Mouse (Mus musculus) heart, embryonic 10.5 days (tissue): ENCODE data around the gene Rprd1b. TPM values are rescaled to one million over a fixed set of nuclear protein-coding genes. Genes with fewer than 3 reads are reported as not detected.

Experiments
- DNase-seq: peaks from one replicate; pipeline ENCODE4 v3.0.0-alpha.2; 2017; ENCODE audit warnings: low spot score
- H3K27ac ChIP-seq: fragments of 300-500 bp; sonication (generic); 2 replicates; pipeline ENCODE4 v1.5.1; 2016; ENCODE audit warnings: mild to moderate bottlenecking
- H3K27me3 ChIP-seq: fragments of 300-500 bp; sonication (generic); 2 replicates; pipeline ENCODE4 v1.6.1; 2016; ENCODE audit warnings: mild to moderate bottlenecking; ENCODE audit not compliant: poor library complexity, insufficient read depth, severe bottlenecking
- H3K36me3 ChIP-seq: fragments of 300-500 bp; sonication (generic); 2 replicates; pipeline ENCODE4 v1.6.1; 2016; ENCODE audit warnings: mild to moderate bottlenecking, moderate library complexity
- H3K4me1 ChIP-seq: fragments of 300-500 bp; sonication (generic); 2 replicates; pipeline ENCODE4 v1.6.1; 2016; ENCODE audit warnings: mild to moderate bottlenecking
- H3K4me3 ChIP-seq: fragments of 300-500 bp; sonication (generic); 2 replicates; pipeline ENCODE4 v1.5.1; 2016; ENCODE audit warnings: mild to moderate bottlenecking, moderate library complexity
- H3K9me3 ChIP-seq: fragments of 300-500 bp; sonication (generic); 2 replicates; pipeline ENCODE4 v1.6.1; 2016; ENCODE audit warnings: mild to moderate bottlenecking, moderate library complexity
- WGBS: fragments of 180-500 bp; shearing (Covaris S2); methylation state at CpG from one replicate; pipeline ENCODE4 v1.1.7; 2016; 5-methylcytosine and 5-hydroxymethylcytosine counted together
- polyA plus RNA-seq: library from polyadenylated mRNA; unstranded; fragments of >200 nt; fragmentation: Nextera tagmentation; extraction: Ambion mirVana; gene quantifications from 2 replicates; pipeline ENCODE4 v1.2.1, GENCODE M21; 2016

The Rprd1b gene
- polyA plus RNA-seq, 1 experiment from 2014 or later = 42.1 TPM

GRCm38 (mm10) chr2:158146971-158147370 lies 118.7 kb downstream of the Rprd1b start:
- WGBS = 89% methylated on average over 8 of the region's 8 CpGs
- Histone ChIP-seq H3K27ac (no peak overlapping the region; the same call in 1 of the 2 replicates), H3K36me3 (peaks cover 12% of the 10 kb centered on the region; the same call in 1 of the 2 replicates), H3K27me3 (no peaks in the 10 kb centered on the region), H3K4me1 (peaks cover 45% of the 10 kb centered on the region), H3K4me3 (no peak overlapping the region), H3K9me3 (peaks cover 5% of the 10 kb centered on the region; the same call in 1 of the 2 replicates)
- no peak for DNase-seq

- peaks cover 25% of the 10 kb centered on the region for H3K4me1 ChIP-seq
- DNase-seq = no peak
- H3K27me3 ChIP-seq = no peaks in the 10 kb centered on the region
- H3K9me3 ChIP-seq = peaks cover 5% of the 10 kb centered on the region; the same call in 1 of the 2 replicates
- no peak overlapping the region for H3K27ac ChIP-seq
- no peaks in the 10 kb centered on the region for H3K36me3 ChIP-seq
- no peak overlapping the region for H3K4me3 ChIP-seq
- WGBS = 95% methylated on average over 3 of the region's 3 CpGs
Measured at GRCm38 (mm10) chr2:158151077-158151476, 122.8 kb downstream of the Rprd1b start.

DNA sequence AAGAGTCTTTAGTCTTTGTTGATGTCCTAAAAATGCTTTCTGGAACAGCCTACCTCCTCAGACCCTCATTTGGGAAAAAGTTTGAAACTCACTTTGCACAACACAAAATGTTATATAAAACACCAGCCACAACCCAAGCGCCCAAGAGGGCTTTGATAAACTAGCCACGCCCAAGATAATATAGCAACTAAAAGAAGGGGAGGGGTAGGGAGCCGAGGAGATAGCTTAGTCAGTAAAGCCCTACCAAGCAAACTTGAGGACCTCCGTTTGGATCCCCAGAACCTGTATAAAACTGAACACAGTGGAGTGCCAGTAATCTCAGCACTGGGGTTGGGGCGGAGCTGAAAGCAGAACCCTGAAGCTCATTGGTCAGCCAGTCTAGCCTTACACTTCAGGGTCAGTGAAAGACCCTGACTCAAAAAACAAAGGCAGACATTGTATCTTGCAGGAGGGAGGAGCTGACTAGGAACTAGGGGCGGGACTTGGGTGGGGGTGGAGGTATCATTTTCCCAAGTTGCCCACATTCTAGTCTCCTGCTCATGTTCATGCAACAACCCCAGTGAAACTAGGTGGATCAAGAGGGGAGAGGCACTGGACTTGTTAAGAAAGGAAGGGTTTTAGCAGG lies 124.5 kb downstream of the Rprd1b start:
- H3K9me3 ChIP-seq = peaks cover 5% of the 10 kb centered on the region; the same call in 1 of the 2 replicates
- no peak overlapping the region for H3K4me3 ChIP-seq
- H3K36me3 ChIP-seq = no peaks in the 10 kb centered on the region
- H3K4me1 ChIP-seq = peaks cover 24% of the 10 kb centered on the region
- H3K27ac ChIP-seq = peak overlapping the region; percentile 72
- no peak for DNase-seq
- H3K27me3 ChIP-seq = no peaks in the 10 kb centered on the region
- 43% methylated on average over 6 of the region's 6 CpGs for WGBS

DNA sequence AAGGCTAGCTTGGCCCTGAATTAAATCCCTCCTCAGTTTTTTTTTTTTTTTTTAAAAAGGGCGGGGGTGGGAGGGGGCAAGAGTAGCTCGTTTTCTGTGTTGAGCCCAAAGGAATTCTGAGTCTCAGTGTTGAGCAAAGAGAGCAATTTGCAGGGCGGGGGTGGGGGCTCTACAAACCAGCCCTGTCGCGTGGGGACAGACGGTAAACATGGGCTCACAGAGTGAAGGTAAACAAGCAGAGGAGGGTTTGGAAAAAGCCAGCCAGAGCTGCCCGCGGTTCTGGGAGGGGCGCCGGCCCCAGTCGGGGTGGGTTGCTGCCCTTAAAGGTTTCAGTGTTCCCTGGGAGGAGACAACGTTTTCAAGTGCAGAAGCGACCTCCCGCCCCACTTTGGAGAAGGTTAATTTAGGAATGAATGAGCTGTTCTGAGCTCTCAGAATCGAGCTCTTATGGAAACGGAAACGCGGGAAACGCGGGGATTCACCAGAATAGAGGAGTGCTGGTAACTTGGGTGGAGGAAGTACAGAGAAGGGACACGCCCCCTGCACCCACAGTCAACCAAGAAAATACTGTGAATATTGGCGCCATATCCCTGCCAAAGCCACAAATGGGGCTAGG lies 125.5 kb downstream of the Rprd1b start:
- WGBS = 2% methylated on average over 22 of the region's 22 CpGs
- Histone ChIP-seq H3K36me3 (no peaks in the 10 kb centered on the region), H3K4me3 (peak overlapping the region; percentile 63), H3K4me1 (peaks cover 24% of the 10 kb centered on the region), H3K9me3 (peaks cover 5% of the 10 kb centered on the region; the same call in 1 of the 2 replicates), H3K27me3 (no peaks in the 10 kb centered on the region), H3K27ac (peak overlapping the region; percentile 88)
- DNase-seq = no peak

- peaks cover 28% of the 10 kb centered on the region for H3K4me1 ChIP-seq
- H3K9me3 ChIP-seq = peaks cover 5% of the 10 kb centered on the region; the same call in 1 of the 2 replicates
- WGBS = 70% methylated on average over 8 of the region's 8 CpGs
- H3K36me3 ChIP-seq = no peaks in the 10 kb centered on the region
- peak overlapping the region; percentile 88; the same call in 1 of the 2 replicates for H3K27ac ChIP-seq
- no peak for DNase-seq
- no peak overlapping the region for H3K4me3 ChIP-seq
- no peaks in the 10 kb centered on the region for H3K27me3 ChIP-seq
Measured at GRCm38 (mm10) chr2:158154641-158155040, 126.3 kb downstream of the Rprd1b start.

DNA sequence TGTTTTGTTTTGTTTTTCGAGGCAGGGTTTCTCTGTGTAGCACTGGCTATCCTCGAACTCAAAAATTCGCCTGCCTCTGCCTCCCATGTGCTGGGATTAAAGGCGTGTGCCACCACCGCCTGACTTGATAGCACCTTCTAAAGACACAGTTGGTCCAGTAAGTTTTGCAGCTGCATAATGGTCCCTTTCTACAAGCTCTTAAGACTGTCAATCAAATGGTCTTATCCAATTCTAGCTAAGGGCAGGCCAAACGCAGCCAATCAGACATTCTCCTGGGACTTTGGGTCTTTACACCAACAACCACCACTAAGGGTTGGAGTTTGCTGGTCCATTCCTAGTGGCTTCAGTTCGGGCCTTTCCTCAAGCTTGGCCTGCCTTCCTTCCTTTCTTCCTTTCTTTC lies 126.8 kb downstream of the Rprd1b start:
- Histone ChIP-seq H3K4me3 (no peak overlapping the region), H3K27me3 (no peaks in the 10 kb centered on the region), H3K27ac (no peak overlapping the region), H3K9me3 (peaks cover 5% of the 10 kb centered on the region; the same call in 1 of the 2 replicates), H3K4me1 (peaks cover 29% of the 10 kb centered on the region), H3K36me3 (no peaks in the 10 kb centered on the region)
- 76% methylated on average over 7 of the region's 7 CpGs for WGBS
- no peak for DNase-seq

- Histone ChIP-seq H3K4me1 (peaks cover 34% of the 10 kb centered on the region), H3K9me3 (peaks cover 5% of the 10 kb centered on the region; the same call in 1 of the 2 replicates), H3K4me3 (no peak overlapping the region), H3K27ac (no peak overlapping the region), H3K36me3 (no peaks in the 10 kb centered on the region), H3K27me3 (no peaks in the 10 kb centered on the region)
- 71% methylated on average over 2 of the region's 2 CpGs for WGBS
- no peak for DNase-seq
Measured at GRCm38 (mm10) chr2:158155615-158156014, 127.3 kb downstream of the Rprd1b start.

DNA sequence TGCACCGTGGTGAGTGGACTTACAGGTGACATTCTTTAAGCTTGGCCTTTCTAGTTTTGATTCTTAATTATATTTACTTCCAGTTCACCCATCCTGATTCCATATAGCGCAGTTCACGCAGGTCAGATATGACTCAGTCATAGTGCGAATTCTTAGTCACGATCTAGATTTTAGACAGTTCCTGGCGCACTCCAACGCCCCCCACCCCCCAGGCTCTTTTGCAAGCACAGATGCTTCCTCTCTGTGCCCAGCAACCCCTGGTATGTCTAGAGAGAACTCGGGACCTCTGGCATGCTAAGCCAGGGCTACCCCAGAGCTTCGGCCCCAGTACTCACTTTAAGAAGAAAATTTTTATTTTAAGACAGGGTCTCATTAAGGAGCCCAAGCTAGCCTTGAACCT lies 128.2 kb downstream of the Rprd1b start:
- 89% methylated on average over 9 of the region's 9 CpGs for WGBS
- Histone ChIP-seq H3K27me3 (no peaks in the 10 kb centered on the region), H3K9me3 (no peaks in the 10 kb centered on the region), H3K4me3 (no peak overlapping the region), H3K36me3 (no peaks in the 10 kb centered on the region), H3K4me1 (peaks cover 39% of the 10 kb centered on the region), H3K27ac (no peak overlapping the region)
- DNase-seq = no peak

- DNase-seq = no peak
- no peak overlapping the region for H3K27ac ChIP-seq
- no peaks in the 10 kb centered on the region for H3K27me3 ChIP-seq
- H3K9me3 ChIP-seq = no peaks in the 10 kb centered on the region
- no peak overlapping the region for H3K4me3 ChIP-seq
- H3K36me3 ChIP-seq = no peaks in the 10 kb centered on the region
- H3K4me1 ChIP-seq = peaks cover 38% of the 10 kb centered on the region
- 67% methylated on average over 8 of the region's 8 CpGs for WGBS
Measured at GRCm38 (mm10) chr2:158157654-158158053, 129.4 kb downstream of the Rprd1b start.

DNA sequence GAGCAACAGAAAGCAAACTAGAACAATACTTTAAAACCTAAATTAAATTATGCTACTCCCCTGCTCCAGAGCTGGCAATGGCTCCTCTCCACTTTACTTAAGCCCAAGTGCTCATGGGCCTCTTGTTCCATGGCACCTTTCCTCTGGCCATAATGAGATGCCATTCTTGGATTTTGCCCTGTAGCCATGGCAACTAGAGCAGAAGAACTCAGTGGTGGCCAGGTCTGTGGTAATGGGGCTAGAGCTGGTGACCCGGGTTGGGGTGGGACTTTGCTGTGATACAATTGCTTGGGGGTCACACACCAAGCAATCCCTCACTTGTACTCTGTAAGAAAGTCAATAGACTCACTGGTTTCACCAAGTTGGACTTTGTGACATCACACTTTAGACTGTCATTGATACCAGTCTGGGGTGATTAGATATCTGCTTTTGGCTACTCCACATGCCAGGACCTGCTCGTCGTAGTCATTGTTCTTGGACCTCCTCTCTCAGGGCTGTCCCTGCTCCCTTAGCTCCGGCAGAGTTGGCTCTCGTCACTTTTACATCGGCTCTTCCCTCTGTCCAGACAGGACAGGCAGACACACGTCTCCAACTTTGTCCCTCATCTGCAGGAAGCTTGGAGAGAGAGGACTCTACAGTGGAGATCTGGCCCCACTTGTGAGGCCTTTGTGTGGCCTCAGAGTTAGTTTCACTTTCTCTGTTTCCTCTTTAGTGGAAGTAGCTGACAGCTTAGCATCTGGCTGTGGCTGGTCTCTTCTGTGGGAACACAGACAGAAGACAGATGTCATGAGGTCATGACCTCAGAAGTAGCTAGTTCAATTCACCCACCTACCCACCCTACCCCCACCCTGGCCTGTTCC lies 131.3 kb downstream of the Rprd1b start:
- WGBS = 20% methylated on average over 7 of the region's 7 CpGs

DNA sequence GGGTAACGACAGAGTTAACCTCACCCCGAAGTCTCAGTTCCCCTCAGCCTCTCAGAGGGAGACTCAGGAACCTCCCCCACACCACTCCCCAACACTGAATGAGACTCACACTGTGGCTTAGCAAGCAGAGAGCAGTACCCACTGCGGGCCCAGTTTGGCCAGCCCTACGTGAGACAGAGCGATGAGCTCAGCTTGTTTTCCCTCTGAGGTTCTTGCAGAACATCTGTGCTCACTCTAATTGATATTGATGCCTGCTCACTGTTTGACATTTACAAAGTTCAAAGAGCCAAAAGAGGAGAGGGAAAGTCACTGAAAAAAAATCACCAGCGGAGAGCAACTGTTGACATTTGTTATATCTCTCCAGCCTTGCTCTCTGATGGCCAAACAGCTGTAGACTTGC lies 133.5 kb downstream of the Rprd1b start:
- H3K4me3 ChIP-seq = no peak overlapping the region
- H3K4me1 ChIP-seq = peaks cover 22% of the 10 kb centered on the region
- no peaks in the 10 kb centered on the region for H3K27me3 ChIP-seq
- WGBS = 83% methylated on average over 6 of the region's 6 CpGs
- H3K36me3 ChIP-seq = no peaks in the 10 kb centered on the region
- no peak overlapping the region for H3K27ac ChIP-seq
- no peak for DNase-seq
- H3K9me3 ChIP-seq = no peaks in the 10 kb centered on the region

More for the DNA sequence above, 131.3 kb downstream of the Rprd1b start:
- Histone ChIP-seq H3K9me3 (no peaks in the 10 kb centered on the region), H3K4me3 (peak overlapping the region; percentile 46), H3K36me3 (no peaks in the 10 kb centered on the region), H3K4me1 (peaks cover 20% of the 10 kb centered on the region), H3K27ac (peak overlapping the region; percentile 90), H3K27me3 (no peaks in the 10 kb centered on the region)
- no peak for DNase-seq

- Histone ChIP-seq H3K27me3 (no peaks in the 10 kb centered on the region), H3K36me3 (no peaks in the 10 kb centered on the region), H3K9me3 (no peaks in the 10 kb centered on the region), H3K4me3 (no peak overlapping the region), H3K27ac (no peak overlapping the region), H3K4me1 (peaks cover 35% of the 10 kb centered on the region)
- DNase-seq = no peak
- WGBS = 81% methylated on average over 6 of the region's 6 CpGs
Measured at GRCm38 (mm10) chr2:158163034-158163433, 134.7 kb downstream of the Rprd1b start.

DNA sequence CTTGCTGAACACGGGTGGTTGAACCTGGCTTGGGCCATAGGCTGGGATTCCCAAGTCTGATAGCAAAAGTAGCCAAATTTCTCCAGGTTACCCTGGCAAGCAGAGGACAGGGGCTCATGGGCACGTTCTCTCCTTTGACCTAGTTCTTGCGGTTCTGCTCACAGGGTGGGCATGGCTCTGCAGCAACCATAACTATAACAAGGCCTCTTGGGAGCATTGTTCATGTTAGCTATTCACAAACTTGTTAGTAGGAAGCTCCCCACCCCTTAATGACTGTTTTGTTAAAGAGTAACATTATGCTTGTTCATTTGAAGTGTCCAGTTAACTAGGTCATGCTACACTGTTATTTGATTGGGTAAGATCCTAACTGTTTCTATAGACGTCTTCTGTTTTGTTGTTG lies 137.5 kb downstream of the Rprd1b start:
- WGBS = 82% methylated on average over 4 of the region's 4 CpGs
- no peaks in the 10 kb centered on the region for H3K9me3 ChIP-seq
- no peaks in the 10 kb centered on the region for H3K36me3 ChIP-seq
- H3K4me1 ChIP-seq = peaks cover 42% of the 10 kb centered on the region
- H3K27me3 ChIP-seq = no peaks in the 10 kb centered on the region
- H3K4me3 ChIP-seq = no peak overlapping the region
- no peak for DNase-seq
- H3K27ac ChIP-seq = no peak overlapping the region
